18 mouse cellular contexts compared by ENCODE assay signal in the genomic region with DNA sequence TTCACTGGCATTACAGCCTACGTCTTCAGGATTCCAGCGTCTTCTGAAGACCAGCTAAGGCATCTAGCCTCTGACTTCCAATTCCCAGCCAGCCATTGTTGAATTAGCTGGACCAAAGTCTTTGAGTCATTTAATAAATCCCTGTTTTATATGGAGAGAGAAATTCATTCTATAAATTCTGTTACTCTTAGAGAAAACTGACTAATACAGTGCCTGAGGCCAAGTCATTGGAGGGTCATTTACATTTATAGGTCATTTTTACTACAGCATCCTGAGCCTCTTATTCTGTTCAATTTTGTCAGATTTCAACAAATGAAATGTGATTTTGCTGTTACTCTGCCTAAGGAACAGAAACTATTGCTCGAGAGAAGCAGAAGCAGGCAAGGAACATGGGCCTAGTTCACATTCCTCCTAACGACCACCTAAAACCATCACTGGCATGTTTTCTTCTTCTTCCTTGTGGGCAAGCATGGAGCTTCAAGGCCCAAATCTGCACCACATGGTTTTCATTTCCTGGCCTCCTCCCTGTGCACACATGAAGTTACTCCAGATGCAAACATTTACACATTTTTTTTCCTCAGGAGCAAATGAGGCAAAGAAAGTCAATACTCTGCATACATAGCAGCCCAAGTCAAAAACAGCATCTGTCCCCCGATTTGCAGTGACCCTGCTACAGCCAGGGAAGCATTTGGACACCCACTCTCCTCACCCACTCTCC. TPM values are rescaled to one million over a fixed set of nuclear protein-coding genes. Genes with fewer than 3 reads are reported as not detected.
DNase-seq lines count a peak whose midpoint lies in the region; ATAC-seq lines count a peak whose summit lies in the region.
"Had no signal": no experiment of that assay in that cellular context is flagged by ENCODE, and none has a peak within 500 bp of the region (broad histone marks: within the 10 kb centered on the region; RNA-seq: fewer than 3 reads in every experiment).

No protein-coding gene starts in this region.

- H3K27me3 ChIP-seq in limb, embryonic 15.5 days = no peaks in the 10 kb centered on the region
- H3K27me3 ChIP-seq: midbrain, embryonic 13.5 days had no signal

- no peaks in the 10 kb centered on the region for H3K9me3 ChIP-seq in limb, embryonic 15.5 days
- H3K9me3 ChIP-seq: midbrain, embryonic 13.5 days had no signal

- peak; percentile 59 for DNase-seq in 3T3-L1 (ENCODE audit: low read depth, low spot score)
- peak; percentile 53 for DNase-seq in embryo, embryonic 11 days
- peak; percentile 77 for DNase-seq in forelimb bud, embryonic 11.5 days (ENCODE audit: low read depth, low spot score)
- DNase-seq in spleen, postnatal 36 days (ENCODE audit: low spot score in 2 of 2) = no peak
- no peak for DNase-seq in right cerebral cortex, postnatal 10 days (ENCODE audit: low spot score in 2 of 2)
- no peak for DNase-seq in right cerebral cortex, postnatal 25 days
- DNase-seq: adrenal gland, adult 8-10 months; cerebellum, adult 9-10 months; gastrocnemius, postnatal 36 days; kidney, adult 9 months; kidney, postnatal 25 days; liver; thymus, postnatal 36 days had no signal

- 33% methylated on average over 5 of the region's 5 CpGs for WGBS in limb, embryonic 15.5 days

- no peak overlapping the region for H3K4me2 ChIP-seq in limb, embryonic 15.5 days
- H3K4me2 ChIP-seq: midbrain, embryonic 13.5 days had no signal

- no peak overlapping the region for H3K4me3 ChIP-seq in limb, embryonic 15.5 days
- H3K4me3 ChIP-seq: midbrain, embryonic 13.5 days had no signal

- peaks cover 10% of the 10 kb centered on the region for H3K4me1 ChIP-seq in limb, embryonic 15.5 days
- H3K4me1 ChIP-seq: midbrain, embryonic 13.5 days had no signal

- no peak overlapping the region for H3K9ac ChIP-seq in limb, embryonic 15.5 days
- H3K9ac ChIP-seq: midbrain, embryonic 13.5 days had no signal

- no peaks in the 10 kb centered on the region for H3K36me3 ChIP-seq in limb, embryonic 15.5 days
- H3K36me3 ChIP-seq: midbrain, embryonic 13.5 days had no signal

- ATAC-seq in limb, embryonic 15.5 days (ENCODE audit: insufficient number of reproducible peaks, low FRiP score, low TSS enrichment, low read depth) = no peak
- ATAC-seq: forebrain, embryonic 16.5 days; inflammation-experienced regulatory T-cells, adult 6 months; lung, postnatal 0 days; midbrain, embryonic 13.5 days had no signal

- peak overlapping the region; percentile 54; the same call in 1 of the 2 replicates for H3K27ac ChIP-seq in limb, embryonic 15.5 days
- H3K27ac ChIP-seq: midbrain, embryonic 13.5 days had no signal

RNA-seq across cellular contexts. Expression of a gene that starts 45.7 kb away (rescaled TPM):
- 19.1 and 20.2 TPM in 2 replicates for polyA plus RNA-seq in limb, embryonic 15.5 days (2015; fragmentation: Nextera tagmentation; extraction: Ambion mirVana)

RNA-seq across cellular contexts. Expression of a gene that starts 55.4 kb away (rescaled TPM):
- 297 and 300 TPM in 2 replicates for polyA plus RNA-seq in limb, embryonic 15.5 days (2015; fragmentation: Nextera tagmentation; extraction: Ambion mirVana)

Comparison
In these comparisons a context has a peak if more than half of its experiments do, and no peak if none do; other contexts are left out.
1. DNase-seq: peak in 3T3-L1 (single experiment), embryo, embryonic 11 days (single experiment) and forelimb bud, embryonic 11.5 days (single experiment); none in spleen, postnatal 36 days (0 of 2), right cerebral cortex, postnatal 10 days (0 of 2) and right cerebral cortex, postnatal 25 days (single experiment).